Mouse (Mus musculus): ENCODE measurements around the gene Metap1. TPM values are rescaled to one million over a fixed set of nuclear protein-coding genes. Genes with fewer than 3 reads are reported as not detected.

The Metap1 gene
- polyA plus RNA-seq, 1 experiment from 2014 or later, result 40.9 TPM

DNA sequence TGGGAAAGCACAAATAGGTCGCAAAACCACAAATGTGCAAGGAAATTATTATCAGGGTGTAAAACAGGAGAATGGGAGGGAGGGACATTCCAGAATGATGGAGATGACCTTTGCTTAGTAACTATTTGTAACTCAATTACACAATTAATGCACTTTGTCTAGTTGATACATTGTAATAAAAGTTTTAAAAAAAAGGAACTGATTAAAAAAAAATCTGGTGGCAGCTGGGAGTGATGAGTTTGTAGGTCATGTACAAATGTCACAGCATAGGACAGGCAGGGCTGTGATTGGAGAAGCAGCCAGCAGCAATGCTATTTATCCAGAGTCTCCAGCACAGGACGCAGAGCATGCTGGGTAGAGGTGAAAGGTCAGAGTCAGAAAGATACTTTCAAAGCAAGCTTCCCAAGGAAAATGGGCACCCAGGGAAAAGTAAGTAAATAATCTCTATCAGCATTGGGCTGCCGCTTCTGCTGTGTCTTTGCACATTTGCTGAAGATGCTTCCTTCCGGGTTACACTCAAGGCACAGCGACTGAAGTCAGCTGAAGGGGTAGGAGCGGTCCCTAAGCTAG is 74.1 kb downstream of the Metap1 start, which contains the start of gene Adh4:
Adh4 (plus strand) TSS at position 346 of the 570 bp plus-strand sequence.
- Histone ChIP-seq H3K9ac (no peak within 1 kb of the TSS), H3K4me3 (no peak within 1 kb of the TSS), H3K4me1 (replicated peaks) (no peaks in the 10 kb centered on the region), H3K27ac (ENCODE audit: poor library complexity, severe bottlenecking) (no peak within 1 kb of the TSS), H3K27me3 (replicated peaks) (no peaks in the 10 kb centered on the region), H3K9me3 (replicated peaks) (no peaks in the 10 kb centered on the region), H3K36me3 (no peaks in the 10 kb centered on the region), H3K4me2 (no peak within 1 kb of the TSS)
- WGBS, result 74% methylated on average over 6 of the region's 6 CpGs
- ATAC-seq (ENCODE audit: insufficient number of reproducible peaks, low FRiP score), result no peak

DNA sequence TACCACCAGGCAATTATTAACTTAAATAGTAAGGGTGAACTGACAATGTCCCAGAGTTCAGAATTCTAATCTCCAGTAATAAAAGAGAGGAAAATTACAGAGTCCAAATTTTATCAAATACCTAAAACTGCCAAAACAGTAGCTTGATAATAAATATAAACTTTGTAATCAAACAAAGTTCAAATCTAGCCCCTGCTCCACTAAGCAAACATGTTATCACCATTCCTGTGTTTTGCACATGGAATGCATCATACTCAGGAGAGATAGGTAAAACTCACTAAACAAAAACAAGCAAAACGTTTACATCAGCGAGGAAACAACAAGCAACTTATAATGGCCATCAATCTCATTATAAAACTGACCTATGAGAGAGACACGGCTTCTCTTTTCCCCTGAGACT is 79.1 kb downstream of the Metap1 start:
- WGBS, result 70% methylated on average over 3 of the region's 3 CpGs
- no peak for ATAC-seq (ENCODE audit: insufficient number of reproducible peaks, low FRiP score)
- H3K9ac ChIP-seq, result no peak overlapping the region

DNA sequence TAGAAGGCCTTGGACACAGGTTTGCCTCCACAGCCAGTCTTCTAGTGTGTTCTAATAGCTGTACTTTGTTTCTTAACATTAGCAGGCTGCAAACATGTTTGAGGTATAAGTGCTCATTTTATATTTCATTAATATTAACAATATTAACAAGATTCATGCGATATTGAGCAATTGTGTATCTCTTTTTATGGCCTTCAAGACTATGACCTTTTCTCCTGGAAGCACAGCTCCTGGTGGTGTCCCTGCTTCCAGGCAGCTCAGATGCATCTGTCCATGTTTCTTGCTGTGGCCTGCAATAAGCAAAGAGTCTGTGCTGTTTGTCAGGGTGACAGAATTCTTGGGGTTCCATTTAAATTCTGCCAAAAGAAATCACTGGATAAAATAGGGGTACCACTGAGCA is 79.7 kb downstream of the Metap1 start:
- no peak for ATAC-seq (ENCODE audit: insufficient number of reproducible peaks, low FRiP score)
- Histone ChIP-seq H3K27me3 (replicated peaks) (no peaks in the 10 kb centered on the region), H3K4me3 (no peak overlapping the region), H3K9ac (no peak overlapping the region), H3K4me1 (replicated peaks) (no peaks in the 10 kb centered on the region), H3K9me3 (replicated peaks) (no peaks in the 10 kb centered on the region), H3K27ac (ENCODE audit: poor library complexity, severe bottlenecking) (no peak overlapping the region), H3K36me3 (no peaks in the 10 kb centered on the region), H3K4me2 (no peak overlapping the region)
- WGBS, result 82% methylated on average over 1 of the region's 1 CpGs

More for the DNA sequence above, 79.1 kb downstream of the Metap1 start:
- Histone ChIP-seq H3K27me3 (replicated peaks) (no peaks in the 10 kb centered on the region), H3K4me2 (no peak overlapping the region), H3K27ac (ENCODE audit: poor library complexity, severe bottlenecking) (no peak overlapping the region), H3K9me3 (replicated peaks) (no peaks in the 10 kb centered on the region), H3K4me3 (no peak overlapping the region), H3K4me1 (replicated peaks) (no peaks in the 10 kb centered on the region), H3K36me3 (no peaks in the 10 kb centered on the region)

MicroRNAs encoded within 50 kb of the gene (microRNA counts, 519-probe panel; counts per million panel counts)
- microRNA mmu-miR-1956, result not detected

Small RNA genes within 50 kb of the gene (microRNA-seq; reads per million reads assigned to microRNA genes)
- not detected for gene Mir1956

Other genes with a start within 250 kb of the Metap1 start
- 1.4 and 1.6 TPM in 2 replicates for gene Adh1, start 228.5 kb downstream of the Metap1 start, polyA plus RNA-seq (2016; fragmentation: Nextera tagmentation; extraction: Ambion mirVana)
- gene Adh6a, start 176.2 kb downstream of the Metap1 start, polyA plus RNA-seq (2016; fragmentation: Nextera tagmentation; extraction: Ambion mirVana), result not detected in 2 replicates
- gene Adh6b, start 147.7 kb downstream of the Metap1 start, polyA plus RNA-seq (2016; fragmentation: Nextera tagmentation; extraction: Ambion mirVana), result 2.5 and 2.6 TPM in 2 replicates
- gene Adh4, start 74.0 kb downstream of the Metap1 start, polyA plus RNA-seq (2016; fragmentation: Nextera tagmentation; extraction: Ambion mirVana), result not detected in 2 replicates
- 153 and 159 TPM in 2 replicates for gene Adh5, start 46.4 kb downstream of the Metap1 start, polyA plus RNA-seq (2016; fragmentation: Nextera tagmentation; extraction: Ambion mirVana)
- gene Eif4e, start 36.7 kb upstream of the Metap1 start, polyA plus RNA-seq (2016; fragmentation: Nextera tagmentation; extraction: Ambion mirVana), result 244 and 259 TPM in 2 replicates